Mouse (Mus musculus) heart, postnatal 0 days (tissue): ENCODE results near the gene Gif. TPM values are rescaled to one million over a fixed set of nuclear protein-coding genes. Genes with fewer than 3 reads are reported as not detected.

ENCODE experiments used
- ATAC-seq: fragments of 200-750 bp; cut with Nextera tagmentation; 2 replicates; pipeline ENCODE4 v1.8.0; 2017; ENCODE audit warnings: low read depth, moderate number of reproducible peaks, moderate library complexity; ENCODE audit not compliant: insufficient read depth
- DNase-seq: peaks from one replicate; pipeline ENCODE4 v3.0.0-alpha.2; 2016; ENCODE audit warnings: low spot score
- H3K27ac ChIP-seq: fragments of 300-500 bp; sonication (generic); 2 replicates; pipeline ENCODE4 v1.5.1; 2014; ENCODE audit warnings: low read depth, mild to moderate bottlenecking
- H3K27me3 ChIP-seq: fragments of 300-500 bp; sonication (generic); 2 replicates; pipeline ENCODE4 v1.6.1; 2014; ENCODE audit warnings: low read length, mixed read lengths; ENCODE audit not compliant: control insufficient read depth, insufficient read depth
- H3K36me3 ChIP-seq: fragments of 300-500 bp; sonication (generic); replicated peaks from 2 replicates; pipeline ENCODE4 v1.6.1; 2014; ENCODE audit warnings: low read length, mixed read lengths; ENCODE audit not compliant: control insufficient read depth, insufficient read depth
- H3K4me1 ChIP-seq: fragments of 300-500 bp; sonication (generic); 2 replicates; pipeline ENCODE4 v1.6.1; 2014; ENCODE audit warnings: antibody characterized with exemption; ENCODE audit not compliant: control insufficient read depth, insufficient read depth
- H3K4me2 ChIP-seq: fragments of 300-500 bp; sonication (generic); 2 replicates; pipeline ENCODE4 v1.6.1; 2014; ENCODE audit warnings: low read depth, mild to moderate bottlenecking, low read length, moderate library complexity
- H3K4me3 ChIP-seq: fragments of 300-500 bp; sonication (generic); 2 replicates; pipeline ENCODE4 v1.5.1; 2014; ENCODE audit warnings: low read depth, low read length
- H3K9ac ChIP-seq: fragments of 300-500 bp; sonication (generic); replicated peaks from 2 replicates; pipeline ENCODE4 v1.6.1; 2014; ENCODE audit warnings: low read depth, low read length, mixed read lengths
- H3K9me3 ChIP-seq: fragments of 300-500 bp; sonication (generic); replicated peaks from 2 replicates; pipeline ENCODE4 v1.6.1; 2016; ENCODE audit warnings: low read length; ENCODE audit not compliant: control insufficient read depth
- CTCF ChIP-seq: IDR thresholded peaks from 2 replicates; pipeline ENCODE4 v1.5.1; 2016; ENCODE audit warnings: antibody characterized with exemption, control low read depth, low read depth
- EP300 ChIP-seq: IDR thresholded peaks from 2 replicates; pipeline ENCODE4 v1.6.1; 2016; ENCODE audit warnings: antibody characterized with exemption, low read depth
- WGBS: fragments of 180-500 bp; shearing (Covaris S2); extraction: QIAGEN DNeasy Blood & Tissue Kit; methylation state at CpG from one replicate; pipeline ENCODE4 v1.1.7; 2014; 5-methylcytosine and 5-hydroxymethylcytosine counted together
- polyA plus RNA-seq: library from polyadenylated mRNA; unstranded; fragments of >200 nt; fragmentation: Nextera tagmentation; extraction: Ambion mirVana; gene quantifications from 2 replicates; pipeline ENCODE4 v1.2.1, GENCODE M21; 2015
- total RNA-seq: library from RNA; depleted of rRNA; stranded (reverse); fragments of >200 nt; gene quantifications from 2 replicates; pipeline ENCODE4 v1.2.3, GENCODE M21; 2014; ENCODE audit warnings: low replicate concordance

Gene Gif
- total and polyA plus RNA-seq, 2 experiments from 2014 or later, result not detected

DNA sequence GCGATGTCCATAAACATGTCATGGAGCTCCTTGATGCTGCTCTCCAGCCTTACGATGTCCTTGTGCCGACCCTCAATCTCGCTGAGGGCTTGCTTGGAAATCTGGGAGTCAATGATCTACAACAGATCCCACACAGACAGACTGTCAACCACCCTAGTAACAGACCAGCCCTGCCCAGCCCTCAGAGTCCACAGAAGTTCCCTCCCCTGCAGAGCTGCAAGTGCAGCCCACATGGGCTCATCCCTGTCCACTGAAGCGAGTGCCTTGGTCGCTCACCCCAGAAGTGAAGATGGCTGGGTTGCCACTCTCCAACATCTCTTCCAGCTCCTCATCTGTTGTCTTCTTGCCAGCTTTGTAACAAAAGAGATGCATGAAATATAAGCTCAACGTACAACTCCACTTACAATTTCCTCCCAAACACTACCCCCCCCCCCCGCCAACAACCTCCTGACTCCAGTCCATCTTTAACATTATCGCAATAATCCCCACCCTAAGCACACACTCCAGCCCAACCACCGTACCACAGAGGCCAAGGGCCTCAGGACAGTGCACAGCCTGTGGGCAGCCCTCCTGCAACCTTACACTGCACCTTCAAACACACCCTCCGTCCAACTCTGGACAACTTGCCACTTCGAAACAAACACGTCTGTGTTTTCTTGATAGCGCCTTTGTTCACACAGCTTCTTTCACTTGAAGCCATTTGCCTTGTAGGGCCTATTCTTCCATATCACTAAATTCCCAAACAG is 38.2 kb downstream of the Gif start:
- Histone ChIP-seq H3K4me3 (no peak overlapping the region), H3K27me3 (no peaks in the 10 kb centered on the region), H3K9ac (no peak overlapping the region), H3K4me1 (no peaks in the 10 kb centered on the region), H3K27ac (no peak overlapping the region), H3K36me3 (0 out of 2 replicates have a peak, but pooled peaks cover 6% of the 10 kb centered on the region), H3K4me2 (no peak overlapping the region), H3K9me3 (no peaks in the 10 kb centered on the region)
- no peak for TF ChIP-seq CTCF
- no peak for TF ChIP-seq EP300
- DNase-seq (no peak), ATAC-seq (no peak)
- 83% methylated on average over 14 of the region's 14 CpGs for WGBS

- no peak overlapping the region for H3K27ac ChIP-seq
- H3K27me3 ChIP-seq, result no peaks in the 10 kb centered on the region
- ATAC-seq (no peak), DNase-seq (no peak)
- H3K4me3 ChIP-seq, result no peak overlapping the region
- H3K36me3 ChIP-seq, result 0 out of 2 replicates have a peak, but pooled peaks cover 6% of the 10 kb centered on the region
- WGBS, result 85% methylated on average over 6 of the region's 6 CpGs
- no peaks in the 10 kb centered on the region for H3K4me1 ChIP-seq
- no peak overlapping the region for H3K4me2 ChIP-seq
- no peak overlapping the region for H3K9ac ChIP-seq
- TF ChIP-seq CTCF, result no peak
- no peak for TF ChIP-seq EP300
- no peaks in the 10 kb centered on the region for H3K9me3 ChIP-seq
Measured at GRCm38 (mm10) chr19:11787826-11788225, 40.5 kb downstream of the Gif start.

- TF ChIP-seq CTCF (no peak), EP300 (no peak)
Measured at GRCm38 (mm10) chr19:11788876-11789275, 41.5 kb downstream of the Gif start.

GRCm38 (mm10) chr19:11791825-11792224 is 44.5 kb downstream of the Gif start:
- Histone ChIP-seq H3K27ac (no peak overlapping the region), H3K4me3 (no peak overlapping the region), H3K4me1 (no peaks in the 10 kb centered on the region), H3K27me3 (no peaks in the 10 kb centered on the region), H3K9me3 (no peaks in the 10 kb centered on the region), H3K4me2 (no peak overlapping the region), H3K36me3 (0 out of 2 replicates have a peak, but pooled peaks cover 6% of the 10 kb centered on the region), H3K9ac (no peak overlapping the region)
- WGBS, result 63% methylated on average over 5 of the region's 5 CpGs
- ATAC-seq, result no peak
- no peak for DNase-seq
- TF ChIP-seq EP300 (no peak), CTCF (no peak)

More at GRCm38 (mm10) chr19:11788876-11789275, 41.5 kb downstream of the Gif start:
- no peak overlapping the region for H3K9ac ChIP-seq
- H3K4me2 ChIP-seq, result no peak overlapping the region
- H3K27me3 ChIP-seq, result no peaks in the 10 kb centered on the region
- H3K4me3 ChIP-seq, result no peak overlapping the region
- WGBS, result 79% methylated on average over 6 of the region's 6 CpGs
- no peaks in the 10 kb centered on the region for H3K9me3 ChIP-seq
- DNase-seq, result no peak
- 0 out of 2 replicates have a peak, but pooled peaks cover 6% of the 10 kb centered on the region for H3K36me3 ChIP-seq
- ATAC-seq, result no peak
- no peak overlapping the region for H3K27ac ChIP-seq
- no peaks in the 10 kb centered on the region for H3K4me1 ChIP-seq

DNA sequence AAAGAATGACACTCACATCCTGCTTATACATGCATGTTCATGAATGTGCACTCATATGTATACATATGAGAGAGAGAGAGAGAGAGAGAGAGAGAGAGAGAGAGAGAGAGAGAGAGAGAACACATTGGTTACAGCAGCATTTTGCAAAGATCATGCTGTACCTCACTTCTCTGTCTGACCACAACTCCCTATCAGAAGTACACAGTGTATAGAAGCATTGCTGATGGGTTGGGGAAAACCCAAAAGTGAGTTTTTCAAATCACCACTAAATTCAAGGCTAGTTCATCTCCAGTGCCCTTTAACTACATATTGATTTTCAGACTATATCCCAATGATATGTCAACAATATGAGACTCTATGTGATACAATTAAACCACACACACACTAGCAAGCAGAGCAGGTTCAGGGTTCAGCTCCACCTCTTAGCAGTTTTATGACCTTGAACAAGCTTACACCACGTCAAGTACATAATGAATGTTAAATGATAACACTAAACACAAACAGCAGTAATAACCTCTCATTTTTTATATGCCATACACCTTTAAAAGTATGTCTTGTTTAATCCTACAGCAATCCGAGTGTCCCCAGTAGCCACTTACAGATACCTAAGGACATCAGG is 46.5 kb downstream of the Gif start:
- Histone ChIP-seq H3K27me3 (no peaks in the 10 kb centered on the region), H3K27ac (no peak overlapping the region), H3K36me3 (0 out of 2 replicates have a peak, but pooled peaks cover 5% of the 10 kb centered on the region), H3K9ac (no peak overlapping the region), H3K4me2 (no peak overlapping the region), H3K9me3 (no peaks in the 10 kb centered on the region), H3K4me3 (no peak overlapping the region), H3K4me1 (no peaks in the 10 kb centered on the region)
- ATAC-seq, result no peak
- WGBS, result 68% methylated on average over 2 of the region's 2 CpGs
- no peak for DNase-seq
- no peak for TF ChIP-seq EP300
- TF ChIP-seq CTCF, result no peak
